Mouse (Mus musculus) frontal cortex, postnatal 36 days (tissue): ENCODE measurements at regions not wholly inside any gene's neighbourhood (a gene's known extent, or its start where the extent isn't known, plus 50 kb on each side); places are given as distances from the start of the nearest gene placed in this dataset.

Source experiments
- DNase-seq, 2 experiments: peaks; one replicate each; pipeline ENCODE4 v3.0.0; 2022; ENCODE audit warnings: low spot score in 2 of 2

GRCm38 (mm10) chr12:51018185-51018584 lies 329.7 kb upstream of the G2e3 start:
- no peak for DNase-seq

DNA sequence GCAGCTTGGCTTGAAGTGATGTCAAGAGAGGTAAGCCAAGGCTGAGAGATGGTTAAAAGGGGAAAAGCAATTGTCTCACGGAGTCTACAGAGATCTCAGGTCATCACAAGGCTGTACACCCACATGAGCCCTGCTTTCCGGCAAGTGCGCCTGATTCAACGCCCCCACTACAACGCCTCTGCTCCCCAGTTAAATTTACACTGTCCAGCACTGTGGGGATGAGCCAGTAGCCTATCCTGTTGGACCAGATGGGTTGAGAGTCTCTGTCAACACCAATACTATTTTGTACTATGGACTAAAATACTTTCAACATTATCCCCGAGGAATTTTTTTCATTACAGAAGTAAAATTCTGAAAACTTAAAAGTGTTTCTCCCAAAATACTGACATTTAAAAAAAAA lies 331.8 kb upstream of the G2e3 start:
- DNase-seq, result peak; percentile 40 to 62

GRCm38 (mm10) chr12:51009644-51010043 lies 338.2 kb upstream of the G2e3 start:
- no peak for DNase-seq

GRCm38 (mm10) chr12:51001722-51002592 lies 345.9 kb upstream of the G2e3 start:
- no peak for DNase-seq

GRCm38 (mm10) chr12:51001096-51001495 lies 346.8 kb upstream of the G2e3 start:
- no peak for DNase-seq

DNA sequence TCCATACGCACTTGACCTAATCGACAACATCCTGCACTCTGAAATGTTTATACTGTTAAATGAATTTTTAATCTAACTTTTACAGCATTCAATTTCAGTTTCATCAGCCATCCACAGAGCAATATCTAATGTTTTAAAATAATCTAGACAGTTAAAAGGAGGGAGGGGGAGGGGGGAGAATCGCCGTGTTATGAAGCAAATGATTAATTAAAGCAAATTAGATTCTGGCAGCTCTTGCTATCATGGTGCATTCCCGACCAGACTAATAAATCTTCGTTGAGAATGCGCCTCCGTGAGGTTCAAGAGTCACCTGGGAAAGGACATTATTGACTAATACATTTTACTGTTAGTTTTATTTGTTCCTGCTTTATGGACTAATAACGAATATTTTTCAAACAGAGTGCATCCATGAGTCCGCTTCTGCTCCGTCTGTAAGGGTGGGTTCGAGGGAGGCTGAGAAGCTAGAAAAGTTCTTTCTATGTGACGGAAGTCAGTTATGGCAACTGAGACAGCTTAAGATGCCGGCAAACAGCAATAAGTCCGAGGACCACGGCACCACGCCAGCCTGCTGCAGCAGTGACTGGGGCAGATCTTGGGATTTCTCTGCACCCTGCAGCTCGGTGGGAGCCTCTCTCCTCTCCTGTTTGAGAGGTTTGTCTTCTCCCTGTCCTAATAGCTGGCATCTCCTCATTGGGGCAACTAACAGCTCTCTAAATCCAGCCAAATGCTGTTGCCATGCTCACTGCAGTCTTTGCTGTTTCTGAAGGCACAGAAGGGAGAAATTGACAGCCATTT lies 347.4 kb upstream of the G2e3 start:
- peak in 1 of 2 experiments; percentile 25 for DNase-seq

GRCm38 (mm10) chr12:50999295-51000237 lies 348.3 kb upstream of the G2e3 start:
- DNase-seq, result peak; percentile 80 to 83

- no peak for DNase-seq
Observed at GRCm38 (mm10) chr12:50995664-50996063, 346.8 kb upstream of the Prkd1 start.

GRCm38 (mm10) chr12:50989561-50990325 lies 340.8 kb upstream of the Prkd1 start:
- no peak for DNase-seq

- DNase-seq, result no peak
Observed at GRCm38 (mm10) chr12:50981318-50981717, 332.4 kb upstream of the Prkd1 start.

GRCm38 (mm10) chr12:50980800-50981199 lies 331.9 kb upstream of the Prkd1 start:
- DNase-seq, result no peak

GRCm38 (mm10) chr12:50970759-50971122 lies 321.8 kb upstream of the Prkd1 start:
- no peak for DNase-seq

DNA sequence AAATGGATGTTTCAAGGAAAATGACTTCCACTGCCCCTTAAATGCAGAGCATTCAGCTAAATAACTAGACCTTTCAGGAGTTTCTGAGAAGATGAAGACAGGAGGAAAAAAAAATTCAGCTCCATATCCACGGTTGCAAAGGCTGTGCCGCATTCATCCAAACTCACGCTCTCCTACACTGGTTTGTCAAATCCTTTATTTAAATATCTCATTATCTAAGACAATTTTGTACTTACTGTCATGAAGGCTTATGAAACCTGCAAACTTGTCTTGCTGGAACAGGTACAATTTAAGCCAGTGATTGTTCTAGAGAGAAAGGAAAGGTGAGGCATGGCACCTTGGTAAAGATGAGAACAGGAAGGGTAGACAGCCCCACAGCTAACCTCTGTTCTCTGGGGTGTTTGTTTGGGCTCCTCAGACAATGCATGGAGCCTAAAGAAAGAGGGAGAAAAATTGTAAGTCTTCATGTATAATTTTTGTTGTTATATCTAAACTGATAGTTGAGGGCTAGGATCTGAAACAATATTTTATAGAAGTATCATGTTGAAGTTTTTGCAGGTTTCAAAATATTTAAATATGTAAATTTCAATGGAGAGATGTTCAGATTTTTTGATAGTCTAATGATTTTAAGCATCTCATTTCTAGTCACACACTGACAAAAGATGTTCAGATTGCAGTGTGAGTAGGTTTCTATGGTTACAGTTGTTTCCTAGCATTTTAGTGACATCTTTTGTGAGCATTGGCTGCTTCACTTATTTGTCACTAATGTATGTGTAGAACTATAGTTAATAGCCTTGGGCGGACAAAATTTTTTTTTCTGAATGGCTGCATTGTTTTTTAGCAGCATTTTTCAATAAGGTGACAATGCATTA lies 321.2 kb upstream of the Prkd1 start:
- DNase-seq, result no peak

DNA sequence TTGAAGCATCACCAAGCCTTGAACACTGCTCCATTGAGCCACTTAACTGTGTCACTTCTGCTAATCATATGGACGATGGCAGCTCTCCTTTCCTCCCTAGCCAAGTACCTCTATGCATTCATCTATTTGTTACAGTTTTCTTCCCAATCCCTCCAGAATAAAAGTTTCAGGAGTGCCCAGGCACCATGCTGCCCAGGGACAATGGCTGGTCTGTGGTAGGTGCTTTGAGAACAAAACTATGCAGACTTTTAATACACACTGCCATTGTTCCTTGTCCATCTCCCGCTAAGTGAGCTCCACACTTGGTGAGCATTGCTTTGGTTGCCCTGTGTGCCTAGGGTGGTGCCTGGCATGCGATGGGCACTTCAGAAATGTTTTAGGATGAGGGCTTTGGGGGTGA lies 320.5 kb upstream of the Prkd1 start:
- no peak for DNase-seq

DNA sequence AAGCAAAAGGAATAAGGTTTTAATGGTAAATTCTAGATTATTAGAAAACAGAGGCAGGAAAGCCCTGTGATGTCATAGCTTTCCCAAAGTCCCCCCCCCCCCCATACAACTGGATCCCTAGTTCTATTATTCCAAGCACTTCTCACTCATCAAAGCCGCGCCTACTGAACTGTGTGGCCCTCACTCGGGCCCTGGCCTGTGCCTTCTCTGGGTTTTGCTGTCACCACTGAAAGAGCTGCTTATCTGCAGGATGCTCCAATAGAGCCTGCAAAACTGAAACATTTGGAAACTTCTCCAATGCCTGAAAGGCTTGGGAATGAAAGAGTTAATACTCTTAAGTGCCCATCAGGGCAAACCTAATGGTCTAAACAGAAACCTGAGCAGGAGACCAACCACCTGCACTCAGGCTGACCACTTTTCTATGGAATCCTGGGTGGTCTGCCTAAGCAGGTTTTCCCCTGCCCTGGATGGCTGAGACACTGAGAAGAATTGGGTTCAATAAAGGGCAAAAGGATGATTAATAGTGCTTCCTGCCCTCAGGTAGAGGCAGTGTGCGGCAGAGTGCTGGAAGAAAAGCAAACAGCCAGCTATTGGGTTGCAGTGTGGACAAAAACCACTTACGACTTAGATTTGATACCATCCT lies 318.4 kb upstream of the Prkd1 start:
- DNase-seq, result no peak

GRCm38 (mm10) chr12:50953971-50954370 lies 305.1 kb upstream of the Prkd1 start:
- DNase-seq, result no peak

DNA sequence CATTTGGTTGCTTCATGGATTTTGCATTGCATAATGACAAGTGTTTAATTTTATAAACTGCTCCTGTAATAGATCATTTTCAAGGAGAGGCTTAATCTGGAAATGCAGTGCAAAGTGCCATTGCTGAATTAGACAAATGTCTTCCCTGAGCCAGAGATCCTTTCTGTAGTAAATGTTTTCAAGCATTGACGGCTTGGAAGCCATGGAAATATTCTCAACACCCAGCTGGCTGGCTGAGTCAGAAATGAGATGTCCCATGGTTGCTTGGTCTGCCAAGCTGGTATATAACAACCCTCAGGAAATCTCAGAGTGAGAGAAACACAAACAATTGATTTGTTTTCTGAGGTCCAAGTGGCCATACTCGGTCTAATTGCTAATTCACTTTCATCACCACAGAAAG lies 298.1 kb upstream of the Prkd1 start:
- peak; percentile 25 to 65 for DNase-seq

DNA sequence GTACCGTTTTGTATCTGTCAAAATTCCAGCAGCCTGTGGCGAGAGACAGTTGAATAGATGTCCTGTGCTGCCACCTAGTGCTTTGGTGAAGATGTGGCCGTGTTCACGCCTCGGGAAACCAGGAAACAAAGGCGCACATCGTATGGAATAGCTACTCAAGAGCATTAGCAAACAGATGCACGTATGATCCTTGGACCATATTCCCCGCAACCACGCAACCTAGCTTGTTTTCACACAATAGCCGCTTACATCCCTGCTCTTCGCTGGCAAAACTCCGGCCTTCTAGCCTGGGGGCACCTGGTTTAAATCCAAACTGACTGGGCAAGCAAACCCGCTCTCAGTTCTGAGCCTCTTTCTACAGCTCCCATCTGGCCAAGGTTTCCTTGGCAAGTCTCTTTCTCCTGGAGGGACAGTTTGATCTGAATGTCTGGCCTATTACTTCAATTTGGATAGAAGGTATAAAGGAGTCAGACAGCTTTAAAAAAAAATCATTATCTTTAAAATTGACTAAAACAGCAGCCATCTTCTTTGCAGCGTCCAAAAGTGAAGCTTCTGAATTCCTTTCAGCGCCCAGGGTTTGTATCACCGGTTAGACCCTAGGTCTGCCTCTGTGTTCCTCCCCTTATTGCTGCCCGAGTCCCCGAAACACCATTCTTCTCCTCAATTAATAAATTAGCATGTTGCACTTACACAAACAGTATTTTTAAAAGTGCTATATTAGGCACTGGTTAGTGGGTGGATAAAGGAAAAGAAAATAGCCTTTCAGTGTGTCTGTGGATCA lies 295.0 kb upstream of the Prkd1 start:
- DNase-seq, result peak; percentile 76 to 90

DNA sequence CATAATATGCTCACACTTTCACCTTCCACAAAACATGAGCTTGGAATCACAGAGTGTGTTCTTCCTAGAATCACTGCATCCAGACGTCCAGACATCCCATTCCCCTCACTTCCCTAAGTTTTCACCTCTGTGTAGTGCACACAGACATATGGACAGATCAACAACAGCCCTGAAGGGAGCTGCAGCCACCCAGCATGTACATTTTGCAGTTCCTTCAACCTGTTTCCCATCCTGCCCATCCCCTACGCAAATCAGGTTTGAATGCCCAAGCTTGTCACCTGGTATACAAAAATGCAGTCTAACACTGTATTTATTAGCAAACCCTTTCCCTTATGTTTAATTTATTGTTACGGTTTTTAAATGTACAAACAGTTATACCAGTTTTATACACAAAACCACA lies 294.4 kb upstream of the Prkd1 start:
- DNase-seq, result no peak
